9 mouse cellular contexts compared by ENCODE assay signal in the genomic region with DNA sequence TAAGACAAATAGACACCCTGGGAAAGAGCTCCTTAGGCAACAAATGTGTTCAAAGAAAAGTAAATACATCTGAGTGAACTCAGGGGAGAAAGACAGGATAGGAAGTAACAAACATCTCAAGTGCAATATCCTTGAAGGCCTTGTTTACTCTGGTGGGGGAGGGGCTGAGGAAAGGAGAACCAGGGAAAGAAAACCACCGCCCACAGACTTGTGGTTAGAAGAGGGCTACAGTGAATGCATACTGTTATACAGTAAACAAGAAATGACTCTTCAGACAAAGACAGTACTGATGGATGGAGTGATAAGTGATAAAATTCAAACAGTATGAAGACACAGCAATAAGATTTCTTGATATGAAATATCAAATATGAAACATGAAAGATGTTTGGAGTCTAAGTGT.
A peak's percentile ranks its signal among the peaks of the same experiment; 100 is the strongest.
DNase-seq lines count a peak whose midpoint lies in the region; ATAC-seq lines count a peak whose summit lies in the region.
"Had no signal": no experiment of that assay in that cellular context is flagged by ENCODE, and none has a peak within 500 bp of the region (broad histone marks: within the 10 kb centered on the region; RNA-seq: fewer than 3 reads in every experiment).

No protein-coding gene starts in this region.

- 73% methylated on average over 1 of the region's 1 CpGs for WGBS in midbrain, embryonic 14.5 days
- WGBS in midbrain, embryonic 16.5 days: 77% methylated on average over 1 of the region's 1 CpGs

- H3K9ac ChIP-seq in midbrain, embryonic 14.5 days (replicated peaks; ENCODE audit: low read length): no peak overlapping the region
- H3K9ac ChIP-seq in midbrain, embryonic 16.5 days (ENCODE audit: low read depth, low read length): no peak overlapping the region
- H3K9ac ChIP-seq: midbrain, embryonic 12.5 days had no signal

- intact Hi-C loops in heart, postnatal 14 days (cut with DNase I): no loop called here

- peaks cover 9% of the 10 kb centered on the region for H3K4me1 ChIP-seq in midbrain, embryonic 14.5 days (ENCODE audit: control insufficient read depth, insufficient read depth, low read length)
- H3K4me1 ChIP-seq in midbrain, embryonic 16.5 days (ENCODE audit: control insufficient read depth, insufficient read depth, low read length): peaks cover 11% of the 10 kb centered on the region; the same call in 1 of the 2 replicates

- peak overlapping the region; percentile 1; the same call in 1 of the 2 replicates for H3K27ac ChIP-seq in midbrain, embryonic 14.5 days (replicated peaks; ENCODE audit: low read depth, low read length)
- H3K27ac ChIP-seq in midbrain, embryonic 16.5 days (ENCODE audit: low read length): no peak overlapping the region
- H3K27ac ChIP-seq: midbrain, embryonic 12.5 days had no signal

- H3K36me3 ChIP-seq in midbrain, embryonic 14.5 days (ENCODE audit: control insufficient read depth, insufficient read depth, low read length): peaks cover 8% of the 10 kb centered on the region; the same call in 1 of the 2 replicates
- H3K36me3 ChIP-seq in midbrain, embryonic 16.5 days (ENCODE audit: control insufficient read depth, insufficient read depth, low read length): peaks cover 2% of the 10 kb centered on the region; the same call in 1 of the 2 replicates
- H3K36me3 ChIP-seq: midbrain, embryonic 12.5 days had no signal

- H3K9me3 ChIP-seq in midbrain, embryonic 14.5 days (ENCODE audit: control insufficient read depth, low read length): no peaks in the 10 kb centered on the region
- no peaks in the 10 kb centered on the region for H3K9me3 ChIP-seq in midbrain, embryonic 16.5 days (replicated peaks; ENCODE audit: control insufficient read depth, low read length, poor library complexity, severe bottlenecking)
- H3K9me3 ChIP-seq: midbrain, embryonic 12.5 days had no signal

- peak; percentile 13 for DNase-seq in midbrain, embryonic 14.5 days
- DNase-seq in c-Kit-positive CD71-negative TER-119-negative erythroid progenitor cells, embryonic 14.5 days (ENCODE audit: low read depth): peak; percentile 37
- DNase-seq in lung, postnatal 36 days: peak; percentile 76
- DNase-seq in thymus, postnatal 4 days: peak; percentile 25
- DNase-seq in cerebellum, adult 9-10 months: no peak
- no peak for DNase-seq in layer of hippocampus, adult 9-10 months (ENCODE audit: low spot score)
- DNase-seq in heart, postnatal 14 days: no peak

- no peak overlapping the region for H3K4me2 ChIP-seq in midbrain, embryonic 14.5 days (ENCODE audit: low read length)
- H3K4me2 ChIP-seq in midbrain, embryonic 16.5 days (ENCODE audit: low read length): no peak overlapping the region
- H3K4me2 ChIP-seq: midbrain, embryonic 12.5 days had no signal

- no peak for ATAC-seq in midbrain, embryonic 14.5 days (ENCODE audit: low FRiP score, low TSS enrichment)
- ATAC-seq in midbrain, embryonic 16.5 days: no peak

- H3K4me3 ChIP-seq in midbrain, embryonic 14.5 days (replicated peaks; ENCODE audit: low read depth, low read length): no peak overlapping the region
- H3K4me3 ChIP-seq in midbrain, embryonic 16.5 days (ENCODE audit: low read depth, low read length): no peak overlapping the region
- H3K4me3 ChIP-seq: midbrain, embryonic 12.5 days had no signal

- no peaks in the 10 kb centered on the region for H3K27me3 ChIP-seq in midbrain, embryonic 14.5 days (ENCODE audit: control insufficient read depth, insufficient read depth, low read length)
- no peaks in the 10 kb centered on the region for H3K27me3 ChIP-seq in midbrain, embryonic 16.5 days (ENCODE audit: control insufficient read depth, insufficient read depth, low read depth, low read length)
- H3K27me3 ChIP-seq: midbrain, embryonic 12.5 days had no signal

Comparison
In these comparisons a context has a peak if more than half of its experiments do, and no peak if none do; other contexts are left out.
1. DNase-seq: peak in midbrain, embryonic 14.5 days (single experiment), c-Kit-positive CD71-negative TER-119-negative erythroid progenitor cells, embryonic 14.5 days (single experiment), lung, postnatal 36 days (single experiment) and thymus, postnatal 4 days (single experiment); none in cerebellum, adult 9-10 months (single experiment), layer of hippocampus, adult 9-10 months (single experiment) and heart, postnatal 14 days (0 of 2).